Mouse (Mus musculus) limb, embryonic 15.5 days (tissue): ENCODE measurements at regions not wholly inside any gene's neighbourhood (a gene's known extent, or its start where the extent isn't known, plus 50 kb on each side); places are given as distances from the start of the nearest gene placed in this dataset.
A peak's percentile ranks its signal among the peaks of the same experiment; 100 is the strongest.
"Not testable (repeated sequence)": the region's sequence is repeated elsewhere in the genome, so short reads cannot be mapped to it uniquely, and the experiment has no call there.

Experiments used
- ATAC-seq: fragments of 200-750 bp; cut with Nextera tagmentation; 2 replicates; pipeline ENCODE4 v1.8.0; 2017; ENCODE audit warnings: low read depth, moderate TSS enrichment; ENCODE audit not compliant: insufficient number of reproducible peaks, low FRiP score, low TSS enrichment
- H3K27ac ChIP-seq: fragments of 300-500 bp; sonication (generic); 2 replicates; pipeline ENCODE4 v1.5.1; 2015; ENCODE audit warnings: moderate library complexity, mild to moderate bottlenecking, inconsistent platforms
- H3K27me3 ChIP-seq: fragments of 300-500 bp; sonication (generic); 2 replicates; pipeline ENCODE4 v1.6.1; 2015; ENCODE audit warnings: inconsistent platforms
- H3K36me3 ChIP-seq: fragments of 300-500 bp; sonication (generic); 2 replicates; pipeline ENCODE4 v1.6.1; 2015; ENCODE audit warnings: inconsistent platforms
- H3K4me1 ChIP-seq: fragments of 300-500 bp; sonication (generic); 2 replicates; pipeline ENCODE4 v1.6.1; 2015; ENCODE audit warnings: inconsistent platforms
- H3K4me2 ChIP-seq: fragments of 300-500 bp; sonication (generic); 2 replicates; pipeline ENCODE4 v1.6.1; 2015; ENCODE audit warnings: mild to moderate bottlenecking, inconsistent platforms
- H3K4me3 ChIP-seq: fragments of 300-500 bp; sonication (generic); 2 replicates; pipeline ENCODE4 v1.5.1; 2015; ENCODE audit warnings: mild to moderate bottlenecking, inconsistent platforms
- H3K9ac ChIP-seq: fragments of 300-500 bp; sonication (generic); 2 replicates; pipeline ENCODE4 v1.6.1; 2015; ENCODE audit warnings: inconsistent platforms
- H3K9me3 ChIP-seq: fragments of 300-500 bp; sonication (generic); 2 replicates; pipeline ENCODE4 v1.6.1; 2016; ENCODE audit warnings: inconsistent platforms
- whole genome bisulfite sequencing: fragments of 180-500 bp; shearing (Covaris S2); methylation state at CpG from one replicate; pipeline ENCODE4 v1.1.7; 2015; 5-methylcytosine and 5-hydroxymethylcytosine counted together

DNA sequence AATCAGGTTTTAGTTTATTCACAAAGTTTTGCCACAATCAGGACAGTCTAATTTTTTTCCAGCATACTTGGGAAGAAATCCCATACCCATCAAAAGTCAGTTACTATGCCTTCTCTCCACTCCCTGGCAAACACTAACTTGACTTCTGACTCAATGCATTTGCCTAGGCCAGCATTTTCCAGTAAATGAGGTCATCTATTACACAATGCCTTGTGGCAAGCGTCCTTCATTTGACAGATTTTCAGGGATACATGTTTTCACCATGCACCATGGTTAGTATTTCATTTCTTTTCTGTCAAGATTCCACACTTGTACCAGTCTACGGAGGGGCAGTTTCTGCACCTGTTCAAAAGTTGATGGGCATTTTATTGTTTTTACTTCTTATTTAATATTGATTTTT lies 88.4 kb upstream of the Slc2a12 start:
- H3K27me3 ChIP-seq, H3K9me3 ChIP-seq, H3K4me2 ChIP-seq, H3K36me3 ChIP-seq, H3K27ac ChIP-seq, ATAC-seq, H3K4me1 ChIP-seq, H3K9ac ChIP-seq, H3K4me3 ChIP-seq: not testable (repeated sequence)
- 84% methylated on average over 2 of the region's 2 CpGs for WGBS

DNA sequence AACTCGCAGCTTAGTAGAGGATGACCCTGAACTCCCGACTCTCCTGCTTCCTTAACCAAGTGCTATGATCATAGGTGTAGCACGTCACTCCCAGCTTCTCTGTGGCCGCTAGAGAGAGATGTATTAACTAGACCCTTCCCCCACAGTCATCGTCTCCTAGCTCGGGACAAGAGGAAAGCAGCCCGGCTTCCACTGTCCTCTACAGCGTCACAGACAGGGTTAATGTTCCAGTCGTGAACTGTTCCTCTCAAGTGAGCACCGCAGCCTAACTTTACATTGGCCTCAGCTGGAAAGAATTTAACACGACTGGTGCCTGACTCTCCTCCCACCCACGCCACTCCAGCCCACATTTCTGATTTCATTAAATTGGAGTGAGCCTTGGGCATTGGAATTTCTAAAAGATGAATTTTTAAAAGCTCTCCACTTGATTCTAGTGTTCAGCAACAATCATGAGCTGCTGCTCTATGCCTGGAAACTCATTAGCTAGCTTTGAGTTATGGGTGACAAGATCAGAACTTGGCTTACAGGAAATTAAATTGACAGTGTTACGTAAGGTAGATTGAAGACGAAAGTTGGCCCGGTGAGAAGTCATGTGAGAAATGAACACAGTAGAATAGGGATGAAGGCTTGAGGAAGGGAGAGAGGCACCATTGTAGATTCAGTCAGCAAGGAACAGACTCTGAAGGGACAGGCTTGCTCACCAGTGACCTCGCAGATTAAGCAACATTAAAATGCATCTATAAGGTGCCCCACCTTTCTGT lies 75.4 kb upstream of the Slc2a12 start:
- 46% methylated on average over 16 of the region's 16 CpGs for WGBS

DNA sequence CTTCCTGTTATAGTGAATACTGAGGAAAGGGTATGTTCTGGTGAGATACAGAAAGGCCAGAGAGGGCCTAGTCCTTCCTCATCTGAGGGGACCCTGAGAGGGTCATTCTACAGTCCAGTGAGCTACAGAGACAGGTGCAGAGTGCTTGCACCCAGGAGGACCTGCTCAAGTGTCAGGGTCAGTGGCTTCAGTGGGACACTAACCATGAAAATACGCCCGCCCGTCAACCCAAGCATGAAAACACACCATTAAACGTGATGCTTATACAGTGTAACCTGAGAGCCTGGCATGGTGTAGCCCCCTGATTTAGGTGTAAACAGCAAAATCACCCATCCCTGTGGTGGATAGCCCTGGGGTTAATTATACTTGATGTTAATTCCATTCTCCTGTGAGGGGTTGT lies 70.8 kb upstream of the Slc2a12 start:
- H3K4me1 ChIP-seq, H3K9me3 ChIP-seq, H3K36me3 ChIP-seq, H3K4me2 ChIP-seq, H3K27me3 ChIP-seq, H3K9ac ChIP-seq, ATAC-seq, H3K4me3 ChIP-seq, H3K27ac ChIP-seq: not testable (repeated sequence)
- 55% methylated on average over 4 of the region's 4 CpGs for WGBS

More for the DNA sequence above, 75.4 kb upstream of the Slc2a12 start:
- peak; percentile 70; the same call in 1 of the 2 replicates for ATAC-seq
- not testable (repeated sequence) for H3K4me2 ChIP-seq, H3K4me3 ChIP-seq, H3K27me3 ChIP-seq, H3K36me3 ChIP-seq, H3K9me3 ChIP-seq, H3K4me1 ChIP-seq, H3K9ac ChIP-seq
- peak overlapping the region; percentile 57; the same call in 1 of the 2 replicates for H3K27ac ChIP-seq

DNA sequence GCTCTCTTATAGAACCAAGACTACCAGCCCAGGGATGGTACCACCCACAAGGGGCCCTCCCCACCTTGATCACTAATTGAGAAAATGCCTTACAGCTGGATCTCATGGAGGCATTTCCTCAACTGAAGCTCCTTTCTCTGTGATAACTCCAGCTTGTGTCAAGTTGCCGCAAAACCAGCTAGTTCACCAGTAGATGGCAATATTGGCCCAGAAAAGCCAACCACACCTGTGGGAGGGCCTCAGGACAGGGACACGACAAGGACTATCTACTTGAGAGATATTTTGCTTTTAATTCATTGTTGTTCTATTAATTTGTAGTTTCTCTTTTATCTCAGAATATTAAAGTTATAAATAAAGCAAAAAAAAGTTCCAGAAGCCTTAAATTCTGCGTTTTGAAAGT lies 65.4 kb upstream of the Slc2a12 start:
- not testable (repeated sequence) for H3K4me2 ChIP-seq, H3K4me3 ChIP-seq, H3K27me3 ChIP-seq, H3K4me1 ChIP-seq, H3K36me3 ChIP-seq, ATAC-seq, H3K27ac ChIP-seq, H3K9ac ChIP-seq, H3K9me3 ChIP-seq
- WGBS = 13% methylated on average over 3 of the region's 3 CpGs

DNA sequence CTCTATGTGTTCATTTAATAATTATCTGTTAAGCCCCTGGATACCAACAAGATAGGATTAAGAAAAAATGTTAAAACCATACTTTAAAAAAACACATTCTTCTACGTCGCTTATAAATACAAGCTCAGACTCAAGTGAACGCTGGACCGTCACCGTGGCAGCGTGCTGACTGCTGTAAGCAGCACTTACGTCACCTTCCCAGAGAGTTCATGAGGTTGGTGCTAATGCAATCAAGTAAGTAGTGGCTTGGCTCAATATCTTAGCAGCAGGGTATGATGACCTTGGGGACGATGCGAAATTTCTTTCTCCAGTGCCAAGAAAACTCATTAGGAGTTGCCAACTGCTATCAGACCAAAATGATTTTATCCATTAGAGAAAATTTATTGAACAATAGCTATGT lies 63.5 kb upstream of the Slc2a12 start:
- ATAC-seq, H3K27ac ChIP-seq, H3K4me2 ChIP-seq, H3K4me3 ChIP-seq, H3K27me3 ChIP-seq, H3K9ac ChIP-seq, H3K9me3 ChIP-seq, H3K36me3 ChIP-seq, H3K4me1 ChIP-seq: not testable (repeated sequence)
- 77% methylated on average over 9 of the region's 9 CpGs for WGBS

DNA sequence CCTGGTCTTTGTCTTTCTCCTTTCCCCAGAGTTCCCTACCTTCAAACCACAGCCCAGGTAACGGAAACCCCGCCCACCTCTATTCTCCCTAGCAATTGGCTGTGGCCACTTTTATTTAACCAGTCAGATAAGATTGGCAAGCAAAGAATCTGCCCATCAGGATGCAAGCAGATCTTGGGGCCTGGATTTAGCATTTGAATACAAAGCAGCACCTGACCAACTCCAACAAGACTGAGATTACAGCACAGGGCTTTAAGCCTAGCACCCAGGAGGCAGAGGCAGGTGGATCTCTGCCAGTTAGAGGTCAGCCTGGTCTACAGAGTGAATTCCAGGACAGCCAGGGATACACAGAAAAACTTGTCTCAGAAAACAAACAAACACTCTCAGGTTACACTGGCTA lies 61.5 kb upstream of the Slc2a12 start:
- 86% methylated on average over 2 of the region's 2 CpGs for WGBS
- not testable (repeated sequence) for ATAC-seq, H3K27me3 ChIP-seq

DNA sequence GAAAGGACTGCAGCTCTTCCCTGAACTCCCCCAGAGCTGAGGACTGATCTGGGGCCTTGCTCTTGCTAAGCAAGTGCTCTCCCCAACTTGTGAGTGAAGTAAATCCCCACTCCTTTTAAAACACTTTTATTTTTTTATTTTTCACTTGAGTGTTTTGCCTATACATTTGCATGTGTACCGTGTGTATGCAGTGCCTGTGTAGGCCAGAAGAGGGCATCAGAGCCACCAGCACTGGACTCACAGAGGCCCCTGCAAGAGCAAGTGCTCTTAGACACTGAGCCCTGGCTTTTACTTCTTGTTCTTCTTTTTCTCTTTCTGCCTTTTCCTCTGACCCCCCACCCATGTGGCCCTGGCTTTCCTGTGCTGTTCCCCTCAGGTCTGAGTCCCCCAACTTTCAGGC lies 56.2 kb upstream of the Slc2a12 start:
- H3K27me3 ChIP-seq, H3K4me3 ChIP-seq, H3K9me3 ChIP-seq, H3K36me3 ChIP-seq, H3K9ac ChIP-seq, H3K4me1 ChIP-seq, H3K4me2 ChIP-seq, ATAC-seq, H3K27ac ChIP-seq: not testable (repeated sequence)
- WGBS = 93% methylated on average over 1 of the region's 1 CpGs

More for the DNA sequence above, 61.5 kb upstream of the Slc2a12 start:
- H3K4me2 ChIP-seq, H3K4me3 ChIP-seq, H3K9ac ChIP-seq, H3K36me3 ChIP-seq, H3K9me3 ChIP-seq, H3K27ac ChIP-seq, H3K4me1 ChIP-seq: not testable (repeated sequence)

DNA sequence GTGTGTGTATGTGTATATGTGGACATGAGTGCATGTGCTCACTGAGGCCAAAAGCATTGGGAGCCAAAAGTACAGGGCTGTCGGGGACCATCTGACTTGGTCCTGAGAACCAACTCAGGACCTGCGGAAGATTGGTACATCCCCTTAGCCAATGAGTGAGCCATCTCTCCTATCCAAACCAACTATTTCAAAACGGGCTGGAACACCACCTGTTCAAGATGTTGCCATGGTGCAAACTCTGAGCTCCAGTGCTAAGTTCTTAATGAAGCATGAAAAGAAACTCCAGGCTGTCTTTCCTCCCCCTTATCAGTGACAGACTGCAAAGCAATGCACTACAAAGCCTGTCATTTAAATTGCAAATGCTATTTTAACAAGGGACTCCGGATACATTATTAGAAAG lies 53.1 kb upstream of the Slc2a12 start:
- WGBS = 54% methylated on average over 4 of the region's 4 CpGs
- H3K4me1 ChIP-seq, H3K9ac ChIP-seq, H3K27me3 ChIP-seq, ATAC-seq, H3K4me3 ChIP-seq, H3K27ac ChIP-seq, H3K4me2 ChIP-seq, H3K36me3 ChIP-seq, H3K9me3 ChIP-seq: not testable (repeated sequence)

DNA sequence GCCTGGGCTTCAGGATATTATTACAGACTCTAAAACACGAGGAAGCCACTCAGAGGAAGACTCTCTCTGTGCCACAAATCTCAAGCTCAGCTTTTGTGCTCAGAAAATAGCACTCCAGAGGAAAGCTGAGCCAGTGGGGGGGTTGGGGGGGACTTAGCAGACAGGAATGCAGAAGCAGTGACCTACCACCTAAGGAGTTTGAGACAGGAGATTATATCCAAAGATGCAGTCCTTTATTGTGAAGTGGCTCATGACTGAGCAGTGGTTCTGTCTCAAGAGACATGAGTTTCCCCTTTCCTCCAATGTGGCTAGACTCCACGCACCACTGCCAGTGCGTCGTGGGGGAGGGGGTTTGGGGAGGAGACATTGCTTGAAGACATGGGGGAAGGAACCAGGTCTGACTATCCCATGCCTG lies 52.6 kb upstream of the Slc2a12 start:
- not testable (repeated sequence) for H3K27me3 ChIP-seq, H3K36me3 ChIP-seq
- WGBS = 45% methylated on average over 4 of the region's 4 CpGs

DNA sequence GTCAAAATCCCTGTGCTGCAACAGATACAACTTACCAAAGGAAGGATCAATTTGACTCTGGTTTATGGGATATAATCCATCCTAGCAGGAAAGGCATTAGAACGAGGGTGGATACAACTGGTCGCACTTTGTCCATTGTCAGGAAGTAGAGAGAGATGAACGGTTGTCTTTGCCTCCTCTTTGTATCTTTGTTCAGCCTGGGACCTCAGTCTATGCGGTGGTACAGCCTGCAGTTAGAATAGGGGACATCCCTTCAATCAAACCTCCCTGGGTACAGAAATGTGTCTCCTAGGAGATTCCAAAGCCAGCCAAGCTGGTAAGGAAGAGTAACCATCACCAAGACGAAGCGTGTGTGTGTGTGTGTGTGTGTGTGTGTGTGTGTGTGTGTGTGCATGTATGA lies 52.1 kb upstream of the Slc2a12 start:
- not testable (repeated sequence) for ATAC-seq, H3K36me3 ChIP-seq
- WGBS = 85% methylated on average over 6 of the region's 6 CpGs

More for the DNA sequence above, 52.6 kb upstream of the Slc2a12 start:
- H3K4me2 ChIP-seq, ATAC-seq, H3K4me1 ChIP-seq, H3K9ac ChIP-seq, H3K27ac ChIP-seq, H3K9me3 ChIP-seq, H3K4me3 ChIP-seq: not testable (repeated sequence)

More for the DNA sequence above, 52.1 kb upstream of the Slc2a12 start:
- H3K9ac ChIP-seq, H3K4me3 ChIP-seq, H3K27me3 ChIP-seq, H3K4me2 ChIP-seq, H3K9me3 ChIP-seq, H3K4me1 ChIP-seq, H3K27ac ChIP-seq: not testable (repeated sequence)
